Mouse (Mus musculus) granulocyte monocyte progenitor cell, adult 5-6 weeks (primary cell): Measurements from ENCODE around the gene 1700012A03Rik. TPM values are rescaled to one million over a fixed set of nuclear protein-coding genes. Genes with fewer than 3 reads are reported as not detected.

Source experiments
- ATAC-seq: replicated peaks from 2 replicates; pipeline ENCODE4 v1.8.0; 2016; ENCODE audit warnings: mild to moderate bottlenecking, moderate TSS enrichment, inconsistent platforms; ENCODE audit not compliant: poor library complexity, severe bottlenecking
- total RNA-seq, 2 experiments: library from RNA; stranded (forward) in 1 of 2; stranded (reverse) in 1 of 2; fragments of 200-712, 200-1000 nt in 1 of 2; fragments of >200 nt in 1 of 2; fragmentation: Nextera tagmentation in 1 of 2; gene quantifications; 2 replicates each; pipeline ENCODE4 v1.2.3; 2014 to 2017

The 1700012A03Rik gene
- total RNA-seq, 2 experiments from 2014 or later: not detected

- ATAC-seq: no peak
These were observed 15.9 kb downstream of the 1700012A03Rik start for GRCm38 (mm10) chr6:32065789-32066510.

GRCm38 (mm10) chr6:32072161-32072560 lies 22.1 kb downstream of the 1700012A03Rik start:
- ATAC-seq: no peak

- ATAC-seq: no peak
These were observed 43.3 kb downstream of the 1700012A03Rik start for GRCm38 (mm10) chr6:32093312-32093711.

DNA sequence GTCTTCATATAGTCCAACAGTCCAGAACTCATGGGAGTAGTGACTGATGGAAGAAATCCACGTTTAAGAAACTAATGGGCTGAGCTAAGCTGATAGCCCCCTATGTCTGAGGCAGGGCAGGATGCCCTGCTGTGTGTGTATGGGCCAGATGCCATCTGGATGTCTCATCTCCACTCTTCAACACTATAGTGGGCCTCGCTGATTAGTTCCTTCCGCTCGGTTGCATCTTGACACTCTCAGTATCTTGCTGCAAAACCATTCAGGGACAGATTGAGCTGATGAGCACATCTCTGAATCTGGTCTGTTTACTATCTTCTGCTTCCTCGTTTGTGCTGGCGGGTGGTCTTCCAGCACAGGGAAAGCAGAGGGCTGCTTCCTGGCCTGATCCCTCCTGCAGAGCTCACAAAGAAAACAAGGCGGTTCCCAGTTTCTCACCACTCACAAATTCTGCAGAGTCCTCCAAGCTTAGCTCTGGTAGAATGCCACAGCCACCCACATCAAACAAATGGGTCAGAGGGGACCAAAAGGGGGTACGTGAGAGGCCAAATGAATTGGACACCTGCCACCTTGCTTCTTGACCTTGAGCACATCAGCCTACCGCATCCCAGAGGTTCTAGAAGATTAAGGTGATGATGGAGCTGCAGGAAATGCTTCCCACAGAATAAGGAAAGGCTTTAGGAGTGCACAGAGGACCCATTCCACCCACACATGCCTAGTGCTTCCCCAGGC lies 55.7 kb downstream of the 1700012A03Rik start:
- ATAC-seq: no peak
